Mouse (Mus musculus): ENCODE data around the gene Fndc9. TPM values are rescaled to one million over a fixed set of nuclear protein-coding genes. Genes with fewer than 3 reads are reported as not detected.

Fndc9 gene
- polyA plus RNA-seq, 1 experiment from 2014 or later, result 0.11 TPM

DNA sequence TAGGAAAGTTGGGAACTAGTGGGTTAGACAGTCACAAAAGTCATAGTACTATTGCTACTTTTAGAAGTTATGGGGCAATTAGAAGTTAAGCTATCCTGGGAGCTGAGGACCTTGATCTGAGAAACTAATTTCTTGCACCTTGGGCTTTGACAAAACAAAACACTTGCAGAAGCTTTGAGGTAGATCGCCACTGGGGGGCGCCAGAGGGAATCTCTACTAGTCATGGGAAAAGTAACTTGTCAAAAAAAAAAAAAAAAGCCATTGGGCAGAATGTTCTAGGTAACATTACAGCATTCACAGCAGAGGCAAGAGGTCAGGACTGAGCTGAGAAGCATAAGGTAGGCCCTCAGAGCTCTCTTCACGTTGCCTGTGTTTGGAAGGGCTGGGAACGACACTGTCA is 1.6 kb downstream of the Fndc9 start:
- 33% methylated on average over 4 of the region's 4 CpGs for WGBS
- H3K4me3 ChIP-seq, result no peak overlapping the region
- H3K9me3 ChIP-seq, result no peaks in the 10 kb centered on the region
- 0 out of 2 replicates have a peak, but pooled peaks cover 5% of the 10 kb centered on the region for H3K36me3 ChIP-seq
- no peaks in the 10 kb centered on the region for H3K4me1 ChIP-seq
- no peak for ATAC-seq (ENCODE audit: insufficient number of reproducible peaks, insufficient read depth, low FRiP score, low TSS enrichment, low read depth)
- no peak overlapping the region for H3K4me2 ChIP-seq
- no peak overlapping the region for H3K9ac ChIP-seq
- no peak overlapping the region for H3K27ac ChIP-seq
- H3K27me3 ChIP-seq, result no peaks in the 10 kb centered on the region

DNA sequence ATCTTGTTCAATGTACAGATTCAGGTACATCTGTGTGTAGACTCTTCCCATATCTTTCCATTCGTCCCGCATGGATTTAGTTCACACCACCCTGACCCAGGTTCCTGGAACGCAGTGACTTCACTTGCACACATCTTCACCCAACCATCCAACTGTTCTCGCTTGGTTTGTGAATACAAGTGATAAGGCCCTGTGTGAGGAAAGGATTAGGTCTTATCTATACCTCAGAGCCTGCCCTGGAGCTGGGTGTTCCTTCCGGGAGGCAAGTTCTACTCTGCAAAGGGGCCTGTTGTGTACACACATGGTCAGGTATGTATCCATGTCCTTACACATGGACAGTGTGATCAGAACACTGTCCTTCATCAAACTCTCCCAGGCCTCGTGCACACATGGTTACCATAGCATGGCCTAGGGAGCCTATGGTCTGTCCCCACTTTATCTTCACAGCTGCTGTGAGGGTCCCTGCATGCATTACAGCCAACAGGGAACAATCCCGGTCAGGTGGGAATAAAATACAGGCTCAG is 5.9 kb downstream of the Fndc9 start:
- ATAC-seq (ENCODE audit: insufficient number of reproducible peaks, insufficient read depth, low FRiP score, low TSS enrichment, low read depth), result no peak
- H3K9ac ChIP-seq, result no peak overlapping the region
- WGBS, result 93% methylated on average over 7 of the region's 7 CpGs

GRCm38 (mm10) chr11:46241985-46242384 is 6.7 kb downstream of the Fndc9 start:
- H3K27ac ChIP-seq, result no peak overlapping the region
- no peak overlapping the region for H3K4me3 ChIP-seq
- WGBS, result 92% methylated on average over 8 of the region's 8 CpGs
- no peaks in the 10 kb centered on the region for H3K9me3 ChIP-seq
- H3K9ac ChIP-seq, result no peak overlapping the region
- no peak for ATAC-seq (ENCODE audit: insufficient number of reproducible peaks, insufficient read depth, low FRiP score, low TSS enrichment, low read depth)
- H3K36me3 ChIP-seq, result 0 out of 2 replicates have a peak, but pooled peaks cover 8% of the 10 kb centered on the region
- H3K4me1 ChIP-seq, result no peaks in the 10 kb centered on the region
- H3K27me3 ChIP-seq, result no peaks in the 10 kb centered on the region
- no peak overlapping the region for H3K4me2 ChIP-seq

More for the DNA sequence above, 5.9 kb downstream of the Fndc9 start:
- Histone ChIP-seq H3K4me3 (no peak overlapping the region), H3K36me3 (0 out of 2 replicates have a peak, but pooled peaks cover 8% of the 10 kb centered on the region), H3K27ac (no peak overlapping the region), H3K9me3 (no peaks in the 10 kb centered on the region), H3K4me2 (no peak overlapping the region), H3K4me1 (no peaks in the 10 kb centered on the region), H3K27me3 (no peaks in the 10 kb centered on the region)

GRCm38 (mm10) chr11:46244731-46245604 is 9.6 kb downstream of the Fndc9 start:
- no peak for ATAC-seq (ENCODE audit: insufficient number of reproducible peaks, insufficient read depth, low FRiP score, low TSS enrichment, low read depth)
- H3K27ac ChIP-seq, result no peak overlapping the region
- H3K36me3 ChIP-seq, result 0 out of 2 replicates have a peak, but pooled peaks cover 8% of the 10 kb centered on the region
- no peaks in the 10 kb centered on the region for H3K4me1 ChIP-seq
- no peak overlapping the region for H3K4me2 ChIP-seq
- no peaks in the 10 kb centered on the region for H3K27me3 ChIP-seq
- H3K9ac ChIP-seq, result no peak overlapping the region
- no peak overlapping the region for H3K4me3 ChIP-seq
- 85% methylated on average over 23 of the region's 23 CpGs for WGBS
- no peaks in the 10 kb centered on the region for H3K9me3 ChIP-seq

DNA sequence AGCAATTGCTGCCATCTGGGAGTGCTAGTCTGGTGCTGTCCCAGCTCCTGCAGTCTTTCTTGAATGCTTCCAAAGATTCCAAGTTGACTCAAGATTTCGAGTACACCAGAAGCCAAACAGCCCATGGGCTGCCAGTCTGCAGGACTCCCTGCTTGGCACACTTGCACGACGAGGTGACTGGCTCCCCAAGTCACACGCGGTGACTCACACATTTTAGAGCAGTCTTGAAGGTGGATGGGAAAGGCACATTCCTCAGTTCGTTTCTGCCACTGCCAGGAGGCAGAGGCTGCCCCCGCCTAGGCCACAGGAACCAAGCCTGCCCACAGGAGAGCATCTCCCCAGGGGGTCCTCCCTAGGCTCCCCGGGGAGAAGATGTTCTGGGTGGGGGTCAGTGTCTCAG is 10.6 kb downstream of the Fndc9 start:
- WGBS, result 71% methylated on average over 8 of the region's 8 CpGs
- H3K27ac ChIP-seq, result no peak overlapping the region
- H3K4me2 ChIP-seq, result no peak overlapping the region
- H3K27me3 ChIP-seq, result no peaks in the 10 kb centered on the region
- H3K4me3 ChIP-seq, result no peak overlapping the region
- no peaks in the 10 kb centered on the region for H3K4me1 ChIP-seq
- no peak overlapping the region for H3K9ac ChIP-seq
- ATAC-seq (ENCODE audit: insufficient number of reproducible peaks, insufficient read depth, low FRiP score, low TSS enrichment, low read depth), result no peak
- no peaks in the 10 kb centered on the region for H3K9me3 ChIP-seq
- H3K36me3 ChIP-seq, result 0 out of 2 replicates have a peak, but pooled peaks cover 4% of the 10 kb centered on the region

DNA sequence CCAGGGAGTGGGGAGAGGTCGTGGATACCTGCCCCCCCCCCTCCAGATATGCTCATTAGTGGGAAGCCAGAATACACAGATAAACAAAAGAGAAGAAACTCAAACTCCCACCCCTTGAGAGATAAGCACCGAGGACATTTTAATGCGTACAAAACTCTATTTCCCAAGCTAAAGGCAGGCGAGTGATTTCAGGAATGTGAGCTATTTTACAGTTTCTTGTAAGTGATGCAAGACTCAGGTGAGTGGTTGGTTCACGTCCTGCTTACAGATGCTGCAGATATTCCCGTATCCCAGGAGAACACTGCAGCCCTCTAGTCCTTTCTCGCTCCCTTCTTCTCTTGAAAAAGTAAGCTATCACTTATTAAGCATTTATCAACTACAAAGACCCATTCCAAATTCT is 11.1 kb downstream of the Fndc9 start:
- Histone ChIP-seq H3K4me2 (no peak overlapping the region), H3K27ac (no peak overlapping the region), H3K36me3 (0 out of 2 replicates have a peak, but pooled peaks cover 3% of the 10 kb centered on the region), H3K4me3 (no peak overlapping the region), H3K9ac (no peak overlapping the region), H3K9me3 (no peaks in the 10 kb centered on the region), H3K27me3 (no peaks in the 10 kb centered on the region), H3K4me1 (no peaks in the 10 kb centered on the region)
- 69% methylated on average over 7 of the region's 7 CpGs for WGBS
- no peak for ATAC-seq (ENCODE audit: insufficient number of reproducible peaks, insufficient read depth, low FRiP score, low TSS enrichment, low read depth)

GRCm38 (mm10) chr11:46248352-46248751 is 13.0 kb downstream of the Fndc9 start:
- WGBS, result 79% methylated on average over 3 of the region's 3 CpGs

DNA sequence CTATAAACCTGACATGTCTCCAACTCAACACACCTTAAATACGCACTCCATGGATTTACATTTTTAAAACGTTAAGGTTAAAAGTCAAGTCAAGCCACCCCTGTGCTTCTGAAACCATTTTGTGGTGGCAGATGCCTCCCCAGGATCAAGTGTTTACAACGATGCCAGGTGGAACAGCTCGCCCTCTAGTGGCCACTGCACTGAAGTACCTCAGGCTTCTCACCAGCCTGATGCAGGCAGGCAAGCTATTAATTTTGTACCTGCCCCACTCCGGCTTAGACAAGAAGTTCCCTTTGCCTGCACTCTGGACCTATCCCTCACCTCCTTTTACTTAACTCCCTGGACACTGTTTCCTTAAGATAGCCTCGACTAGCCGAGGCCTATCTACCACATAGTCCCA is 16.7 kb downstream of the Fndc9 start:
- Histone ChIP-seq H3K36me3 (peaks cover 2% of the 10 kb centered on the region; the same call in 1 of the 2 replicates), H3K27me3 (no peaks in the 10 kb centered on the region), H3K9ac (no peak overlapping the region), H3K4me2 (no peak overlapping the region), H3K4me1 (no peaks in the 10 kb centered on the region), H3K9me3 (no peaks in the 10 kb centered on the region), H3K27ac (no peak overlapping the region), H3K4me3 (no peak overlapping the region)
- ATAC-seq (ENCODE audit: insufficient number of reproducible peaks, insufficient read depth, low FRiP score, low TSS enrichment, low read depth), result no peak
- WGBS, result 36% methylated on average over 7 of the region's 7 CpGs

More at GRCm38 (mm10) chr11:46248352-46248751, 13.0 kb downstream of the Fndc9 start:
- Histone ChIP-seq H3K4me2 (no peak overlapping the region), H3K4me3 (no peak overlapping the region), H3K27me3 (no peaks in the 10 kb centered on the region), H3K27ac (no peak overlapping the region), H3K9ac (no peak overlapping the region), H3K9me3 (no peaks in the 10 kb centered on the region), H3K36me3 (0 out of 2 replicates have a peak, but pooled peaks cover 3% of the 10 kb centered on the region), H3K4me1 (no peaks in the 10 kb centered on the region)
- ATAC-seq (ENCODE audit: insufficient number of reproducible peaks, insufficient read depth, low FRiP score, low TSS enrichment, low read depth), result no peak

DNA sequence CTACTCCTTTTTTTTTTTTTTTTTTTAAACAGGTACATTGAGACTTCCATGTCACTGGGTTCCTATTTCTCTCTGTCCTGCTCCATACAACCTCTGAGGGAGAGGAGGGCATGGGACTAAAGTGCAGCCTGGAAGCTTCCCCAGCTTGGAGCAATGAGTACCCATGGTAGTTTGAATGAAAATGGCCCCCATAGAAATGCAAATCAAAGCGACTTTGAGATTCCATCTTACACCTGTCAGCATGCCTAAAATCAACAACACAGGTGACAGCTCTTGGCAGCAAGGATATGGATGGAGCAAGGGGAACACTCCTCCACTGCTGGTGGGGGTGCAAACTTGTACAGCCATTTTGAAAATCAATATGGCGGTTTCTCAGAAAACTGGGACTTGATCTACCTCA is 20.0 kb downstream of the Fndc9 start:
- no peak overlapping the region for H3K4me3 ChIP-seq
- no peak overlapping the region for H3K27ac ChIP-seq
- H3K9me3 ChIP-seq, result no peaks in the 10 kb centered on the region
- no peak for ATAC-seq (ENCODE audit: insufficient number of reproducible peaks, insufficient read depth, low FRiP score, low TSS enrichment, low read depth)
- no peak overlapping the region for H3K4me2 ChIP-seq
- 0 out of 2 replicates have a peak, but pooled peaks cover 1% of the 10 kb centered on the region for H3K4me1 ChIP-seq
- 83% methylated on average over 2 of the region's 2 CpGs for WGBS
- H3K36me3 ChIP-seq, result peaks cover 3% of the 10 kb centered on the region; the same call in 1 of the 2 replicates
- no peaks in the 10 kb centered on the region for H3K27me3 ChIP-seq
- no peak overlapping the region for H3K9ac ChIP-seq

DNA sequence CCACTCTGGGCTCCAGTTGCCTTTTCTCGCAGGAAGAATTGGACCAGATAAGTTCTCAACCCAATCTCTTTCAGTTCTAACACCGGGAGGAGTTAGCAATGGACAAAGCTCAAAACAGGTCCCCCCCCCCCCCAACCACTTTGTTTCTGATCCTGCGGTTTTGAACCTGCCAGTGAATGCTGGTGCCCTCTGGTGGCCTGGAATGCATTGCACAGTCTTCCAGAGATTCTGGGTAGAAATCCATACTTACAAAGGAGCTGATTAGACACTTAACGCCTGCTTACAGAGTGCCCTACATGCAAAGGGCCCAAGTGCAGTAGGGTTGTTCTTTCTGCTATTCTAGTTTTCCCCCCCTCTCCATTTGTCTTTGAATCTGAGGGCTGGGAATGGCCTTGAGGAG is 22.9 kb downstream of the Fndc9 start:
- Histone ChIP-seq H3K9me3 (no peaks in the 10 kb centered on the region), H3K36me3 (peaks cover 3% of the 10 kb centered on the region; the same call in 1 of the 2 replicates), H3K4me3 (no peak overlapping the region), H3K27me3 (no peaks in the 10 kb centered on the region), H3K27ac (no peak overlapping the region), H3K4me1 (0 out of 2 replicates have a peak, but pooled peaks cover 3% of the 10 kb centered on the region), H3K9ac (no peak overlapping the region), H3K4me2 (no peak overlapping the region)
- WGBS, result 68% methylated on average over 4 of the region's 4 CpGs
- no peak for ATAC-seq (ENCODE audit: insufficient number of reproducible peaks, insufficient read depth, low FRiP score, low TSS enrichment, low read depth)

- no peak overlapping the region for H3K9ac ChIP-seq
- H3K27me3 ChIP-seq, result no peaks in the 10 kb centered on the region
- H3K27ac ChIP-seq, result no peak overlapping the region
- no peak overlapping the region for H3K4me3 ChIP-seq
- 90% methylated on average over 8 of the region's 8 CpGs for WGBS
- no peak for ATAC-seq (ENCODE audit: insufficient number of reproducible peaks, insufficient read depth, low FRiP score, low TSS enrichment, low read depth)
- H3K36me3 ChIP-seq, result peaks cover 7% of the 10 kb centered on the region
- no peaks in the 10 kb centered on the region for H3K9me3 ChIP-seq
- no peak overlapping the region for H3K4me2 ChIP-seq
- 0 out of 2 replicates have a peak, but pooled peaks cover 3% of the 10 kb centered on the region for H3K4me1 ChIP-seq
Observed at GRCm38 (mm10) chr11:46258749-46259148, 23.4 kb downstream of the Fndc9 start.

GRCm38 (mm10) chr11:46262854-46263253 is 27.5 kb downstream of the Fndc9 start:
- 75% methylated on average over 3 of the region's 3 CpGs for WGBS
- no peak overlapping the region for H3K4me2 ChIP-seq
- H3K4me3 ChIP-seq, result no peak overlapping the region
- peaks cover 4% of the 10 kb centered on the region; the same call in 1 of the 2 replicates for H3K36me3 ChIP-seq
- no peak overlapping the region for H3K27ac ChIP-seq
- H3K9ac ChIP-seq, result no peak overlapping the region
- 0 out of 2 replicates have a peak, but pooled peaks cover 3% of the 10 kb centered on the region for H3K4me1 ChIP-seq
- no peak for ATAC-seq (ENCODE audit: insufficient number of reproducible peaks, insufficient read depth, low FRiP score, low TSS enrichment, low read depth)
- no peaks in the 10 kb centered on the region for H3K9me3 ChIP-seq
- H3K27me3 ChIP-seq, result no peaks in the 10 kb centered on the region
